Mouse (Mus musculus): ENCODE data around the gene Dram1. TPM values are rescaled to one million over a fixed set of nuclear protein-coding genes. Genes with fewer than 3 reads are reported as not detected.

Dram1 gene
- total RNA-seq (2021) = 1 to 10 TPM; 1.6 to 2.1 TPM

DNA sequence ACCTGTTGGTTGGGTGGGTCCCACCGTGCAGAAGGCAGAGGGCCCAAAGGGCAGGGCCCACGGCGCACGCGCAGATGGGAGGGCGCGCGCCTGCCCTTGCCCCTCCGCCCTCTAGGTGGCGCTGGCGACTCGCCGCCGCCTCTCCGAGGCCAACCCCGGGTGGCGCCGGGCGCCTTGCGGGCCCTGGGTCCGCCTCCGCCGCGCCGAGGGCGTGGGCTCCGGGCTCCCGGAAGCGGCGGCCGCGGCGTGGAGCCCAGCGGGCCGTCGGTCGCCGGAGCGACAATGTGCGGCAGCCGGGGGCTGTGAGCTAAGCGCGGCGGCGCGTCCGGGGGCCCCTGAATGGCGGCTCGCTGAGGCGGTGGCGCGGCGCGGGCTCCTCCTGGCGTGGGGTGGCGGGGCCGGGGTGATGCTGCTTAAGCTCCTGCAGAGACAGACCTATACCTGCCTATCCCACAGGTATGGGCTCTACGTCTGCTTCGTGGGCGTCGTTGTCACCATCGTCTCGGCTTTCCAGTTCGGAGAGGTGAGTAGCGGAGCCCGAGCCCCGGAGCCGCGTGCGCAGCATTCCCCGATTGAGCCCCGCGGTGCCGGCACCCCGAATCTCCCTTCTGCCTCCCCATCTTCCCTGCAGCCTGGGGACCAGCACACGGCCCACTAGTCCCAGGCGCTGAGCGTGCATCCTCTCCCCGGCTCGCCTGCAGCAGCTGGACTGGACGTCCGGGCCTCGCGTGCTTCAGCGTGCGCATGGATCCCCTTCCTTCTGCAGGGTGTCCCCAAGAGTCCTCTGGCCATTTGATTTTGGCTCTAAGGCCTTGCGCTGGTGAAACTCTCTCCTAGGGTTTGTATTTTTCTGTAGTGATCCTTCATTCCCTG is at the start of gene Dram1, which contains the start of gene Gnptab:
Gene Dram1 (minus strand): TSS at position 68 of the 873 bp plus-strand sequence.
Gene Gnptab (plus strand): TSS at position 120 of the 873 bp plus-strand sequence.
- DNase-seq = peak; percentile 83
- intact Hi-C loops (cut with DNase I) = loop anchor here (5.0 kb wide), 1 partner anchor 288 kb away; no protein-coding TSS in a partner anchor

DNA sequence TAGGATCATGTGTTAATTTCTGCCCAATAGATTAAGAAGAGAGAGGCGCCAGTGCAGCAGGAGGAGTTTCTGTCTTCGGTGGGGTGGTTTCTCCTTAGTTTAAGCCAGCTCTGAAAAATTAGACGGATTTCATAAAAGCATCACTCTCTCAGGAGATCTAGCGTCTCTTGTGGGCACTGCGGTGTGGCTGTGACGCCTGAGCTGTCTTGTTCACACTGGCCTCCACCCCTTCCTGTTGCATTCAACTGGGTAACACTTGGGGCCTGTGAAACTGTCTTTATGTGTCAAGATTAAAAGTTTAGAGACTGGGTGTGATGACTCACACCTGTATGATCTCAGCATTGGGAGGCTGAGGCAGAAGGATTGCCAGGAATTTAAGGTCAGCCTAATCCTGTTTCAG is 49.1 kb upstream of the Dram1 start:
- intact Hi-C loops (cut with DNase I) = loop anchor here (2.0 kb wide), 1 partner anchor 47 kb away; no protein-coding TSS in a partner anchor
- no peak for DNase-seq

DNA sequence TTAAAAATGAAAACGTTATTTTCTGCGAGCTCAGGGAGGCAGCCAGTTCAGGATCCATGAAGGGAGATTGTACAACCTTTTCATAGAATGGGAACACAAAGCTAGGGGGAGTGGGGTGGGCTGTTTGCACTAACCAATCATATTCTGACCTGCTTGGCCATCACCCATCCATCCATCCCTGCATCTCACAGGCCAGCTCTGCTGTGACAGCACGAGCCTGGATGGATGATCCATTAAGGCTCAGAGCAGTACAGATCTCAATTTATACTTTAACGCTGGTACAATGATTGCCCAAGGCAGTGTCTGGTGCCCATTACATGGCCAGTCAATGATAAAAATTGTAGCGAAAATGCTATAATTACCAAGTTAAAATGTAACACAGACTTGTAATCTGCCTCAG is 48.0 kb upstream of the Dram1 start:
- DNase-seq = no peak
- intact Hi-C loops (cut with DNase I) = loop anchor here (2.0 kb wide), 1 partner anchor 46 kb away; no protein-coding TSS in a partner anchor

GRCm38 (mm10) chr10:88426158-88426816 is 47.4 kb upstream of the Dram1 start:
- peak; percentile 32 for DNase-seq
- intact Hi-C loops (cut with DNase I) = loop anchor here (2.0 kb wide), 1 partner anchor 45 kb away; no protein-coding TSS in a partner anchor

DNA sequence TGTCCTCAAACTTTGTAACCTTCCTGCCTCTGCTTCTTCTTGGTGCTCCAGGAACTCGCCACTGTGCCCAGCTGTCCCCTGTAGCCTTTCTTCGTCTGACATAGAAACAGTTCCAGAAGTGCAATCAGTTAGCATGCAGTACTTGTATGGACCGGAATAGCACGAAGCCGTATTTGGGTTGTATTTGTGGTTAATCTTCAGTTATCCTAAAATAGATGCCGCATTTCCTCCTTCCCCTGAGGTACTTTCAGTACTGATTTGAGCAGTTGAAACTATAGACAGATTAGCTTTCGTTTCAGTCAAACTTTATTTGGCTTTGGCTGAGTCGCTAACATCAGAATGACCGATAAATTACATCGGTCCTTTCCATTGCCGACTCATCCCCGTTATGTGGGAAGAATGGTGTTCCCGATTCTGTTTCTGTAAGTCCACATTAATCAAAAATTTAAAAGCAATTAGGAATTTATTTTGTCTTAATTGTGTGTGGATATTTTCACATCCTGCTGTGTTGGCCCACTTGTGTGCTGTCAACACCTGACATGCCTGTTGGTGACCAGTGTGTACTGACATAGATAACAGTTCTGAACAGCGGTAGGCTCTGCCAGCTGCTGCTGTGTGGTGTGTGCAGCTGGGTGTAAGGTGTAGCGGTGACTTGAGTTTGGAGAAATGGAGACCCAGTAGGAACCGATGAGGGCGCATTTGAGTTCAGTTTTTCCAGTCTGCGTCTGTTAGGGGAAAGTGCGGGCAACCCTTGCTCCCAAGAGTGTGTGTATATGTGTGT is 42.0 kb upstream of the Dram1 start:
- intact Hi-C loops (cut with DNase I) = no loop called here

DNA sequence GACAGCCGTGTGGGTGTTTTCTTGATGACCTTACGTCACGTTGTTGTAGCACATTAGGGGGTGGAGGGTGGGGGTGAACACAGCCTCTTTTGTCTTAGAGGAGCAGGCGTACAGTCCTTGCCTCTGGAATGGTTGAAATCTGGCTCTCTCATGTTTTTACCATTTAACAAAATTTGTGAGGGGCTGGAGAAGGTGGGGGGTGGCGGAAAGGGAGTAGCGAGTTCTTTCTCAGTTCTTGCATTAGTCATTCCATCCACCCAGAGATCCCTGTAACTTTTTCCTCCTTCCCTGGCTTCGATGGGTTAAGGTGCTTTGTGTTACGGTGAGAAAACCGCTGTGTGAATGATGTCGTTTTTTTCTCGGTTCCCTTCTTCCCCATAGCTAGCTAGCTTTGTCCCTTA is 41.3 kb upstream of the Dram1 start:
- intact Hi-C loops (cut with DNase I) = no loop called here
- no peak for DNase-seq

More for the DNA sequence above, 42.0 kb upstream of the Dram1 start:
- DNase-seq = no peak

DNA sequence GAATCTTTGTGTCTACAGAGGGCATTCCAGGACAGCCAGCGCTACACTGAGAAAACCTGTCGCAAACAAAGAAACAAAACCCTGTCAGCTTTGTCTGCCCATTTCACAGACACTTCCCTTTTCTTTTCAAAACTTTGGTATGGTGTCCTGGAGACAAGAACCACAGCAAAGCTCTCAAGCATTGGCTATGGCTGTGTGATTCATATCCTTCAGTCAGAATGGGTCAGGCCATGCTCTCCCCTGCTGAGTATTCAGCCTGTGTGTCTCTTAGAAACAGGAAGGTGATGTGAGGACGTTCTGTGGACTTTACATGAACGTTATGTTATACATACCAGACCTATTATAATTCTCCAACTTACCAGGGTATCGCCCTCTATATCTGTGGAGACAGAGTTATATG is 38.8 kb upstream of the Dram1 start:
- DNase-seq = no peak
- intact Hi-C loops (cut with DNase I) = no loop called here

- DNase-seq = peak; percentile 6
- intact Hi-C loops (cut with DNase I) = no loop called here
Observed at GRCm38 (mm10) chr10:88412290-88412995, 33.6 kb upstream of the Dram1 start.

- DNase-seq = no peak
- intact Hi-C loops (cut with DNase I) = no loop called here
Observed at GRCm38 (mm10) chr10:88409751-88410150, 30.9 kb upstream of the Dram1 start.

DNA sequence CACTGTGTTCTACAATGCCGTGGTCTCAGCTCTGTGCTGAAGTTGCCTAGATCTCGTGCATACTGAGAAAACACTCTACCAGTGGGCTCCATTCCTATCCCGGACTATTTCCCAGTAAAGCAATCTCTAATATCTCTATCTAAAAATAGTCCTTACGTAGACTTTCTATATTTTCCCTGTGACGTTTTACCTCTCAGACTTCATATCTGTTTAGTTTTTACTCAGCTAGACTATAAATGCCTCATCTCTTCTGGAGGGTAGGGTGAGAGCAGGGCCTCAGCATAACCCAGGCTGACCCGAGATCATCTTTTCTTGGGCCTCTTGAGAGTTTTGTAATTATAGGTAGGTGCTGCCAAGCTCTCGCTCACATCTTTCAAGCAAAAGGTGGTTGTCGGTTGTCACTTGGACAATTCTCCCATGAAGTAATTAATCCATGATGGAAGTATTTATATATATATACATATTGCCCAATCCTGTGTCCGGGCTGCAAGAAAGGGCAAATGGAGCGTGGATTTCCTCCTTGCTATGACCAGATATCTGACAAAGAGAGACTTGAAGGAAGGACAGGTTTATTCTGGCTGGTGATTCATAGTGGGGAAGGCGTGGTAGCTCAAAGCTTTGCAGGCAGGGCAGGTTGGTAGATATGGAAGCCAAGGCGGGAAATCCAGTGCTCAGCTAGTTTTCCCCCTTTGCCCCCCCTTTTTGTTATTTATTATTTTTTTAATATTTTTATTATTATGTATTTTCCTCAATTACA is 29.2 kb upstream of the Dram1 start:
- intact Hi-C loops (cut with DNase I) = no loop called here

GRCm38 (mm10) chr10:88405812-88406211 is 26.9 kb upstream of the Dram1 start:
- no peak for DNase-seq
- intact Hi-C loops (cut with DNase I) = no loop called here

More for the DNA sequence above, 29.2 kb upstream of the Dram1 start:
- DNase-seq = no peak

DNA sequence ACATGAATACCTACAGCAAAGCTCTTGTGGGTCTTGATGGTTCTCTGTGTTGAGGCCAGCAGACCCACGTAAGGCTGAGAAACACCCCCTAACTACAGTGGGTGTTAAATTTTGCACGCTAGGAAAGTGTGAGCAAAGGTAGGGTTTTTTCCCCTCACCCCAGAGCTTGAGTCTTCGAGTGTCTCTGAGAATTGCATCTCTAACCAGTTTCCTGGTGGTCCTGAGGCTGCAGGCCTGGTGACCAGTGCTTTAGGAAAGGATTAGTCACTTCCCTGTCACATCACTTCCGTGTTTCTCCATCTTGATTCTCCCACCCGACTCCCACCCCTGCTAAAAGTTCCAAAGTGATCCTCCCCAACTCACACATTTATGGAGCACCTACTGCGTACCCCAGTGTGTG is 25.3 kb upstream of the Dram1 start:
- DNase-seq = no peak
- intact Hi-C loops (cut with DNase I) = no loop called here

DNA sequence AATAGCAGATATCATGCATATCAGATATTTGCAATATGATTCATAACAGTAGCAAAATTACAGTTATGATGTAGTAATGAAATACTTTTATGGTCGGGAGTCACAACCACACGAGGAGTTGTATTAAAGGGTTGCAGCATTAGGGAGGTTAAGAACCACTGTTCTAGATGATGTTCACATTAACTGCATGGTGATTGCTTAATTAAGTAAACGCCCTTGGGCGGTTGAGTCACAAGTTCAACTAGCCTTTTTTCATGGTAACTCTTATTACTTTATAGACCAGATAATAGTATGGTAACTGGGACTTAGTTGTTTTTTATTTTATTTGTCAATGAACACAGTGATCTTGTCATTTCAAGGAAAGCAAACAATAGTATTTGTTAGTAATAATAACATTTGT is 24.1 kb upstream of the Dram1 start:
- no peak for DNase-seq
- intact Hi-C loops (cut with DNase I) = no loop called here

DNA sequence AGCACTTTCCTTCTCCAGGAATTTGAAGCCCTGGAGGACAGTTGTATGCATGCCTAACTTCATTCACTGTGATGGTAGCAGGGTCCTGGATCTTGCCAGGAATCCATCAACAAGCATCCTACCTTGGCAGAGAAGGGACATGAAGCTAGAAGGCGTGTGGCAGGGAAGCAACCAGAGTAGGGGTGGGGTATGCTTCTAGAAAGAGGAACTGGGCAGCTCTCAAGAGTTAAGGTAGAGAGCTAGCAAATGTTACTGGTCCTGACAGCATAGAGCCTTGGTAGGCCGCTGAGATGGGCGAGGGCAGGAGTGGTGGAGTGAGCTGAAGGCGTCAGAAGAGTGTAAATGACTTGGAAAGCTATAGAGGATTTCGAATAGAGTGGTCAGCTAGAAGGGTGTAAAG is 20.4 kb upstream of the Dram1 start:
- intact Hi-C loops (cut with DNase I) = no loop called here
- DNase-seq = no peak

DNA sequence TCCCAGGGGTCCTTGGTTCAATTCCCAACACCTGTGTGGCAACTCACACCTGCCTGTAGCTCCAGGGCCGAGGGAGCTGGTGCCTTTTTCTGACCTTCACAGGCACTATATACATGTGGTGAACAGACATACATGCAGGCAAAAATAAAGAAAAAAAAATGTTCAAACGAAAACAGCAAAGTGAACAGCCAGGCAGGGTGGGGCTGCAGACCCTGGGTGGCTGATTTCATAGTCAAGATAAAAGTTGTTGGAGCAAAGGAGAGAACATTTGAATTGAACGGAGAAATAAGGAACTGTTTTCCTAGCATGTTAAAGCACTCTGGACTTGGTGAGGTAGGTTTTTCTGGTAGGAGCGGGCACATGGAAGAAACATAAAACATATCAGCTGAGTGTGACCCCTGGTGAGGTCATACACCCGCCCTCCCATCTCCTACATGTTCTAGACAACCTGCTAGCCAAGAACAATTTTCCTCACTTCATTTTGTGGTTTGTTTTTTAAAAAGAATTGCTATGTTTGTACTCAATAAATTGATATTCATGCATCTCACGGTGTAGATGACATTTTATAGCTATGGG is 19.9 kb upstream of the Dram1 start:
- no peak for DNase-seq
- intact Hi-C loops (cut with DNase I) = no loop called here

DNA sequence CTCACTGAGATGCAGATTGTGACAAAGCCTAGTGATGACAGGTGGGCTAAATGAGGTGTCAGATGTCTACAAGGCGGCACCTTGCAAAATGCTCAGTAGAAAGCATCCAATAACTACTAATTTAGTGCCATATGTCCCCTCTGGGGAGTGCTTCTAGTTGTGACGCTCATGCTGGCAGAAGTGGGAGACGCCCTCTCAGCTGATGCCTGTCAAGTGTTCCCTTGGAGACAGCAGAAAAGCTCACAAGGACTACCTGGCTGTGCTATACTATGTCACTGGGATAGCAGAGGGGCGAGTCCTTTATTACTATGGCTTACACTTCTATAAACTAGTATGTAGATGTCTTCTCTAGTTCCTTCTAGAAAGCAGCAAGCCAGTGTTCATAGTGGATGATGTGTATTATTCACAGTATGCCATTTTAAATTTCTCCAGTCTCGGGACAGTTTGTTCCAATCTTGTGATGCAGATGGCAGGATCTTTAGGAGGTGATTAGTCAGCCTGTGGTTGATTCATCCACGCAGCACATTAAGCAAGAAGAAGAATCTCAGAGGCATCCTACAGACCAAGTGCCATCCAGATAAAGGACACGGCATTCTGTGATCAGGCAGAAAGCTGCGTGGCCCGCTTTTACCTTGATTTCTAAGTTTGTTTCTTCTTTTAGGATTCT is 13.4 kb upstream of the Dram1 start:
- intact Hi-C loops (cut with DNase I) = no loop called here
- no peak for DNase-seq

DNA sequence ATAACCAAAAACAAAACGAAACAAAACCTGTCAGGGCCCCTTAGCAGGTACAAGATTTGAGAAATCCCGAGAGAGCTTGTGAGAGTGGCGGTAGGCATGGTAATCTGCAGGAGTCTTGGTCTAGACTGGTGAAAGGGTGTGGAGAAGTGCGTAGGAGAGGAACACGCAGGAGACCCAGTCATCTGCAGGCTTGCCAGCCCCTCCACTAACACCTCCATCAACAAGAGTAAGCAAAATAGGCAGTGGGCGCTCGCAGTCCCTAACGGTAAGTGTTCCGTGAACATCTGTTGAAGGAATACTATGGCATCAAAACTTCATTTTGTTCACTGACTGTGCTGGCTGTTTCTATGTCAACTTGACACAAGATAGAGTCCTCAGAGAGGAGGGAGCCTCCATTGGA is 12.6 kb upstream of the Dram1 start:
- DNase-seq = no peak
- intact Hi-C loops (cut with DNase I) = no loop called here

DNA sequence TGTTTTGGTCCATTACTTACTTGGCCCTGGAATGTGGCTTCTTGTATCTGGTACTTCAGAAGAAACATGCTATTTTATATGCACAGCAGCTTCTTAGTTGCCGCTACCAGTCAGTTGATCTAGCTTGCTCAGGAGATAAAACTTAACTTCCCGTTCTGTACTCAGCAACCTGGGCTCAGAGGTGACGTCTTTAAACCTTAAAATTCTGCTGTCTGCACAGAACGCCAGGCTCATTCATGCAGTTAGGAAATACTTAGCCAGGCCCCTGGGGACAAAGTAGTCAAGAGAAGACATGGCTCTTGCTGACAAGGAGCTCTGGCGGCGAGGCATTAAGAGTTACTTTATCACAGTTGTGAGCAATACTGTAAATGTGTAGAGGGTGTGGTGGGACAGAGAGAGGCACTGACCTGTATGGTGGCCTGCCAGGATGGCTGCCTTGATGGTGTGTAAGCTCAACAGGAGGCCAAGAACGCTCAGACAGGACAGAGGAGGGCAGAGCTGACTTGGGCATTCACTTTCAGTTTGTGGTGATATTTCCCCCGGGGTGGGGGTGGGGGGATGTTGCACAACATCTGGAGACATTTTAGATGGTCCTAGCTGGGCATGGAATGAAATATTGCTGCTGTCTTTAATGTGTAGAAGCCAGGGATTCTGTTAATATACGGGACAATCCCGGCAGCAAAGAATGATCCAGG is 11.4 kb upstream of the Dram1 start:
- intact Hi-C loops (cut with DNase I) = no loop called here

More for the DNA sequence above, 11.4 kb upstream of the Dram1 start:
- DNase-seq = no peak
